Mouse (Mus musculus) mammary gland, adult 2 months (tissue): ENCODE data around the gene Doc2b. TPM values are rescaled to one million over a fixed set of nuclear protein-coding genes. Genes with fewer than 3 reads are reported as not detected.

Experiments used
- polyA plus RNA-seq: library from polyadenylated mRNA; depleted of rRNA; stranded (reverse); fragments of >200 nt; gene quantifications from 2 replicates; pipeline ENCODE4 v1.2.3, GENCODE M21; 2012; ENCODE audit warnings: low replicate concordance; rRNA removed

The Doc2b gene
- polyA plus RNA-seq, result 1.1 and 1.7 TPM in 2 replicates

GRCm38 (mm10) chr11:75796029-75796445 lies at the start of gene Doc2b:
TSS of gene Doc2b (minus strand) at chr11:75796049.

GRCm38 (mm10) chr11:75732434-75733226 lies 63.2 kb downstream of the Doc2b start, which contains the start of gene Ywhae:
TSS of gene Ywhae (plus strand) at chr11:75732869.

Other genes with a start within 250 kb of the Doc2b start
- gene Pitpna, start 208.0 kb downstream of the Doc2b start, polyA plus RNA-seq, result 52.6 and 82.6 TPM in 2 replicates
- gene Inpp5k, start 165.1 kb downstream of the Doc2b start, polyA plus RNA-seq, result 53.0 and 107 TPM in 2 replicates
- 134 and 141 TPM in 2 replicates for gene Myo1c, start 145.5 kb downstream of the Doc2b start, polyA plus RNA-seq
- 37.2 and 132 TPM in 2 replicates for gene Crk, start 116.8 kb downstream of the Doc2b start, polyA plus RNA-seq
- 83.1 and 178 TPM in 2 replicates for gene Ywhae, start 63.2 kb downstream of the Doc2b start, polyA plus RNA-seq
- gene Rph3al, start 142.4 kb upstream of the Doc2b start, polyA plus RNA-seq, result 3.5 and 4.9 TPM in 2 replicates
- 0.30 TPM in 1 of 2 replicates, not detected in the other for gene 1700016K19Rik, start 203.9 kb upstream of the Doc2b start, polyA plus RNA-seq
- gene Rflnb, start 231.7 kb upstream of the Doc2b start, polyA plus RNA-seq, result 36.8 and 53.5 TPM in 2 replicates